Mouse (Mus musculus) small intestine, adult 2 months (tissue): ENCODE measurements at regions not wholly inside any gene's neighbourhood (a gene's known extent, or its start where the extent isn't known, plus 50 kb on each side); places are given as distances from the start of the nearest gene placed in this dataset.
"Not testable (repeated sequence)": the region's sequence is repeated elsewhere in the genome, so short reads cannot be mapped to it uniquely, and the experiment has no call there.

Experiments
- H3K27ac ChIP-seq: fragments of 200-500 bp; 2 replicates; pipeline ENCODE4 v1.5.1; 2012; ENCODE audit warnings: low read depth, low read length, control low read depth, inconsistent platforms; ENCODE audit not compliant: insufficient read depth
- H3K27me3 ChIP-seq: fragments of 200-500 bp; 2 replicates; pipeline ENCODE4 v1.6.1; 2012; ENCODE audit warnings: mild to moderate bottlenecking, moderate library complexity, low read length, inconsistent platforms; ENCODE audit not compliant: control insufficient read depth, insufficient read depth
- H3K36me3 ChIP-seq: fragments of 200-500 bp; 2 replicates; pipeline ENCODE4 v1.6.1; 2012; ENCODE audit warnings: mild to moderate bottlenecking, low read length, control low read depth, inconsistent platforms; ENCODE audit not compliant: control insufficient read depth, insufficient read depth
- H3K4me1 ChIP-seq: fragments of 200-500 bp; 2 replicates; pipeline ENCODE4 v1.6.1; 2012; ENCODE audit warnings: low read length, inconsistent platforms, mixed read lengths; ENCODE audit not compliant: control insufficient read depth, insufficient read depth, insufficient read length
- H3K4me3 ChIP-seq: fragments of 200-500 bp; 2 replicates; pipeline ENCODE4 v1.5.1; 2012; ENCODE audit warnings: low read depth, mild to moderate bottlenecking, control low read depth, inconsistent platforms, low read length, moderate library complexity
- CTCF ChIP-seq: fragments of 200-500 bp; IDR thresholded peaks from 2 replicates; pipeline ENCODE4 v1.5.1; 2012; ENCODE audit warnings: low read depth, mild to moderate bottlenecking, control low read depth, inconsistent platforms, low read length, moderate library complexity, mixed read lengths; ENCODE audit not compliant: insufficient replicate concordance, insufficient read length; ENCODE audit errors: extremely low read depth
- POLR2A ChIP-seq: fragments of 200-500 bp; IDR thresholded peaks from 2 replicates; pipeline ENCODE4 v1.6.1; 2012; ENCODE audit warnings: low read depth, mild to moderate bottlenecking, control low read depth, inconsistent platforms, low read length, moderate library complexity
- WGBS: fragments of 180-500 bp; shearing (Covaris S2); methylation state at CpG from one replicate; pipeline ENCODE4 v1.1.7; 2018; 5-methylcytosine and 5-hydroxymethylcytosine counted together

- Histone ChIP-seq H3K4me1 (no peaks in the 10 kb centered on the region), H3K36me3 (no peaks in the 10 kb centered on the region), H3K4me3 (no peak overlapping the region), H3K27me3 (no peaks in the 10 kb centered on the region), H3K27ac (no peak overlapping the region)
- TF ChIP-seq CTCF (no peak), POLR2A (no peak)
- 76% methylated on average over 3 of the region's 3 CpGs for WGBS
Observed at GRCm38 (mm10) chr15:41986264-41986663, 1852.1 kb downstream of the 9330182O14Rik start.

- no peaks in the 10 kb centered on the region for H3K4me1 ChIP-seq
- no peaks in the 10 kb centered on the region for H3K36me3 ChIP-seq
- TF ChIP-seq POLR2A (no peak), CTCF (no peak)
- H3K27ac ChIP-seq, result no peak overlapping the region
- H3K4me3 ChIP-seq, result no peak overlapping the region
- WGBS, result 65% methylated on average over 2 of the region's 2 CpGs
- H3K27me3 ChIP-seq, result no peaks in the 10 kb centered on the region
Observed at GRCm38 (mm10) chr15:41989065-41989464, 1854.9 kb downstream of the 9330182O14Rik start.

GRCm38 (mm10) chr15:41991816-41992215, 1857.7 kb downstream of the 9330182O14Rik start:
- H3K36me3 ChIP-seq, result no peaks in the 10 kb centered on the region
- no peaks in the 10 kb centered on the region for H3K4me1 ChIP-seq
- TF ChIP-seq POLR2A, result no peak
- TF ChIP-seq CTCF, result no peak
- no peaks in the 10 kb centered on the region for H3K27me3 ChIP-seq
- no peak overlapping the region for H3K4me3 ChIP-seq
- no peak overlapping the region for H3K27ac ChIP-seq

- H3K27me3 ChIP-seq, H3K4me3 ChIP-seq, H3K27ac ChIP-seq, H3K4me1 ChIP-seq, H3K36me3 ChIP-seq: not testable (repeated sequence)
- 92% methylated on average over 12 of the region's 12 CpGs for WGBS
Observed at GRCm38 (mm10) chr15:42032286-42032685, 1898.1 kb downstream of the 9330182O14Rik start.

GRCm38 (mm10) chr15:42047088-42047976, 1913.2 kb downstream of the 9330182O14Rik start:
- Histone ChIP-seq H3K36me3 (no peaks in the 10 kb centered on the region), H3K4me3 (no peak overlapping the region), H3K27me3 (no peaks in the 10 kb centered on the region), H3K4me1 (no peaks in the 10 kb centered on the region), H3K27ac (no peak overlapping the region)
- TF ChIP-seq POLR2A, result no peak
- no peak for TF ChIP-seq CTCF
- WGBS, result 60% methylated on average over 4 of the region's 4 CpGs

GRCm38 (mm10) chr15:42056772-42057171, 1922.6 kb downstream of the 9330182O14Rik start:
- TF ChIP-seq POLR2A (no peak), CTCF (no peak)
- Histone ChIP-seq H3K27me3 (no peaks in the 10 kb centered on the region), H3K4me3 (no peak overlapping the region), H3K4me1 (no peaks in the 10 kb centered on the region), H3K36me3 (no peaks in the 10 kb centered on the region), H3K27ac (no peak overlapping the region)
- 69% methylated on average over 3 of the region's 3 CpGs for WGBS

GRCm38 (mm10) chr15:42068207-42068831, 1934.2 kb downstream of the 9330182O14Rik start:
- H3K4me3 ChIP-seq, result no peak overlapping the region
- no peaks in the 10 kb centered on the region for H3K4me1 ChIP-seq
- H3K27ac ChIP-seq, result no peak overlapping the region
- no peaks in the 10 kb centered on the region for H3K36me3 ChIP-seq
- H3K27me3 ChIP-seq, result no peaks in the 10 kb centered on the region
- TF ChIP-seq CTCF, result no peak
- no peak for TF ChIP-seq POLR2A
- WGBS, result 83% methylated on average over 5 of the region's 5 CpGs

- H3K27me3 ChIP-seq, result no peaks in the 10 kb centered on the region
- H3K36me3 ChIP-seq, result no peaks in the 10 kb centered on the region
- TF ChIP-seq POLR2A (no peak), CTCF (no peak)
- H3K27ac ChIP-seq, result no peak overlapping the region
- no peak overlapping the region for H3K4me3 ChIP-seq
- 87% methylated on average over 3 of the region's 3 CpGs for WGBS
- no peaks in the 10 kb centered on the region for H3K4me1 ChIP-seq
Observed at GRCm38 (mm10) chr15:42069072-42069471, 1934.9 kb downstream of the 9330182O14Rik start.
